Mouse (Mus musculus): ENCODE measurements around the gene C1galt1c1. TPM values are rescaled to one million over a fixed set of nuclear protein-coding genes. Genes with fewer than 3 reads are reported as not detected.

C1galt1c1 gene
- polyA plus RNA-seq, 1 experiment from 2014 or later = 18.1 TPM

- H3K36me3 ChIP-seq (ENCODE audit: control insufficient read depth, insufficient read depth, low read length) = no peaks in the 10 kb centered on the region
- H3K27me3 ChIP-seq (replicated peaks; ENCODE audit: control insufficient read depth, insufficient read depth, low read length) = no peaks in the 10 kb centered on the region
- no peak overlapping the region for H3K4me3 ChIP-seq (ENCODE audit: low read depth, low read length)
- no peaks in the 10 kb centered on the region for H3K4me1 ChIP-seq (replicated peaks; ENCODE audit: control insufficient read depth, insufficient read depth, low read length)
- H3K4me2 ChIP-seq = no peak overlapping the region
- DNase-seq (ENCODE audit: low spot score) (no peak), ATAC-seq (replicated peaks; ENCODE audit: low FRiP score) (peak; percentile 83)
- H3K9ac ChIP-seq (ENCODE audit: low read depth, low read length) = no peak overlapping the region
- H3K27ac ChIP-seq (ENCODE audit: low read depth, low read length) = no peak overlapping the region
- H3K9me3 ChIP-seq (ENCODE audit: control insufficient read depth, low read length) = no peaks in the 10 kb centered on the region
Observed at GRCm38 (mm10) chrX:38583261-38583660, 51.6 kb downstream of the C1galt1c1 start.

GRCm38 (mm10) chrX:38581140-38581539, 53.7 kb downstream of the C1galt1c1 start:
- Histone ChIP-seq H3K9me3 (ENCODE audit: control insufficient read depth, low read length) (no peaks in the 10 kb centered on the region), H3K27ac (ENCODE audit: low read depth, low read length) (no peak overlapping the region), H3K27me3 (replicated peaks; ENCODE audit: control insufficient read depth, insufficient read depth, low read length) (no peaks in the 10 kb centered on the region), H3K9ac (ENCODE audit: low read depth, low read length) (no peak overlapping the region), H3K36me3 (ENCODE audit: control insufficient read depth, insufficient read depth, low read length) (no peaks in the 10 kb centered on the region), H3K4me2 (no peak overlapping the region), H3K4me1 (replicated peaks; ENCODE audit: control insufficient read depth, insufficient read depth, low read length) (no peaks in the 10 kb centered on the region; the same call in 1 of the 2 replicates), H3K4me3 (ENCODE audit: low read depth, low read length) (no peak overlapping the region)
- ATAC-seq (replicated peaks; ENCODE audit: low FRiP score) = no peak
- no peak for DNase-seq (ENCODE audit: low spot score)
- WGBS = 86% methylated on average over 1 of the region's 1 CpGs

Other genes starting within 250 kb of the C1galt1c1 start
- gene Lamp2, start 178.6 kb downstream of the C1galt1c1 start, polyA plus RNA-seq (2014; fragmentation: Nextera tagmentation; extraction: Ambion mirVana) = 76.0 and 81.4 TPM in 2 replicates
- gene Cul4b, start 58.9 kb downstream of the C1galt1c1 start, polyA plus RNA-seq (2014; fragmentation: Nextera tagmentation; extraction: Ambion mirVana) = 39.6 and 45.6 TPM in 2 replicates
- 84.6 and 86.6 TPM in 2 replicates for gene Mcts1, start 34.5 kb downstream of the C1galt1c1 start, polyA plus RNA-seq (2014; fragmentation: Nextera tagmentation; extraction: Ambion mirVana)
- gene 6030498E09Rik, start 137.6 kb upstream of the C1galt1c1 start, polyA plus RNA-seq (2014; fragmentation: Nextera tagmentation; extraction: Ambion mirVana) = 0.23 TPM in 1 of 2 replicates, not detected in the other